Mouse (Mus musculus) forebrain, embryonic 16.5 days (tissue): ENCODE measurements at regions not wholly inside any gene's neighbourhood (a gene's known extent, or its start where the extent isn't known, plus 50 kb on each side); places are given as distances from the start of the nearest gene placed in this dataset.

Experiments
- ATAC-seq: fragments of 200-750 bp; cut with Nextera tagmentation; 2 replicates; pipeline ENCODE4 v1.8.0; 2017; ENCODE audit warnings: mild to moderate bottlenecking, moderate library complexity
- H3K27ac ChIP-seq: fragments of 300-500 bp; sonication (generic); 2 replicates; pipeline ENCODE4 v1.5.1; 2014; ENCODE audit warnings: low read length, control low read depth
- H3K27me3 ChIP-seq: fragments of 300-500 bp; sonication (generic); replicated peaks from 2 replicates; pipeline ENCODE4 v1.6.1; 2014; ENCODE audit warnings: low read length; ENCODE audit not compliant: control insufficient read depth, insufficient read depth
- H3K36me3 ChIP-seq: fragments of 300-500 bp; sonication (generic); 2 replicates; pipeline ENCODE4 v1.6.1; 2014; ENCODE audit not compliant: control insufficient read depth, insufficient read depth
- H3K4me1 ChIP-seq: fragments of 300-500 bp; sonication (generic); replicated peaks from 2 replicates; pipeline ENCODE4 v1.6.1; 2014; ENCODE audit warnings: low read length; ENCODE audit not compliant: control insufficient read depth, insufficient read depth
- H3K4me2 ChIP-seq: fragments of 300-500 bp; sonication (generic); 2 replicates; pipeline ENCODE4 v1.6.1; 2014; ENCODE audit warnings: mild to moderate bottlenecking, low read length, control low read depth
- H3K4me3 ChIP-seq: fragments of 300-500 bp; sonication (generic); replicated peaks from 2 replicates; pipeline ENCODE4 v1.5.1; 2014; ENCODE audit warnings: mild to moderate bottlenecking, low read length, control low read depth
- H3K9ac ChIP-seq: fragments of 300-500 bp; sonication (generic); replicated peaks from 2 replicates; pipeline ENCODE4 v1.6.1; 2014; ENCODE audit warnings: low read depth, low read length, control low read depth
- H3K9me3 ChIP-seq: fragments of 300-500 bp; sonication (generic); 2 replicates; pipeline ENCODE4 v1.6.1; 2016; ENCODE audit warnings: low read length; ENCODE audit not compliant: control insufficient read depth
- WGBS: fragments of 180-500 bp; shearing (Covaris S2); extraction: QIAGEN DNeasy Blood & Tissue Kit; methylation state at CpG from one replicate; pipeline ENCODE4 v1.1.7; 2014; 5-methylcytosine and 5-hydroxymethylcytosine counted together

- Histone ChIP-seq H3K4me3 (no peak overlapping the region), H3K36me3 (no peaks in the 10 kb centered on the region), H3K27ac (no peak overlapping the region), H3K9me3 (no peaks in the 10 kb centered on the region), H3K4me1 (no peaks in the 10 kb centered on the region), H3K9ac (no peak overlapping the region), H3K27me3 (no peaks in the 10 kb centered on the region), H3K4me2 (no peak overlapping the region)
- ATAC-seq: no peak
- 92% methylated on average over 3 of the region's 3 CpGs for WGBS
Observed at GRCm38 (mm10) chr10:117579210-117579609, 50.1 kb upstream of the Cpm start.

- H3K27me3 ChIP-seq: no peaks in the 10 kb centered on the region
- no peak overlapping the region for H3K9ac ChIP-seq
- H3K9me3 ChIP-seq: no peaks in the 10 kb centered on the region
- no peaks in the 10 kb centered on the region for H3K36me3 ChIP-seq
- no peak overlapping the region for H3K4me3 ChIP-seq
- no peaks in the 10 kb centered on the region for H3K4me1 ChIP-seq
- ATAC-seq: no peak
- no peak overlapping the region for H3K27ac ChIP-seq
- 86% methylated on average over 4 of the region's 4 CpGs for WGBS
- H3K4me2 ChIP-seq: no peak overlapping the region
Observed at GRCm38 (mm10) chr10:117578696-117579146, 50.6 kb upstream of the Cpm start.

GRCm38 (mm10) chr10:117577970-117578695 lies 51.2 kb upstream of the Cpm start:
- no peak overlapping the region for H3K27ac ChIP-seq
- ATAC-seq: no peak
- H3K27me3 ChIP-seq: no peaks in the 10 kb centered on the region
- no peaks in the 10 kb centered on the region for H3K9me3 ChIP-seq
- H3K4me2 ChIP-seq: no peak overlapping the region
- no peaks in the 10 kb centered on the region for H3K36me3 ChIP-seq
- WGBS: 91% methylated on average over 4 of the region's 4 CpGs
- no peaks in the 10 kb centered on the region for H3K4me1 ChIP-seq
- no peak overlapping the region for H3K4me3 ChIP-seq
- H3K9ac ChIP-seq: no peak overlapping the region

- no peak for ATAC-seq
- H3K4me1 ChIP-seq: peaks cover under 1% of the 10 kb centered on the region; the same call in 1 of the 2 replicates
- H3K27ac ChIP-seq: no peak overlapping the region
- no peaks in the 10 kb centered on the region for H3K9me3 ChIP-seq
- peaks cover 5% of the 10 kb centered on the region for H3K27me3 ChIP-seq
- no peak overlapping the region for H3K9ac ChIP-seq
- H3K36me3 ChIP-seq: no peaks in the 10 kb centered on the region
- WGBS: 90% methylated on average over 8 of the region's 8 CpGs
- no peak overlapping the region for H3K4me3 ChIP-seq
- H3K4me2 ChIP-seq: no peak overlapping the region
Observed at GRCm38 (mm10) chr10:117576881-117577730, 52.2 kb upstream of the Cpm start.

DNA sequence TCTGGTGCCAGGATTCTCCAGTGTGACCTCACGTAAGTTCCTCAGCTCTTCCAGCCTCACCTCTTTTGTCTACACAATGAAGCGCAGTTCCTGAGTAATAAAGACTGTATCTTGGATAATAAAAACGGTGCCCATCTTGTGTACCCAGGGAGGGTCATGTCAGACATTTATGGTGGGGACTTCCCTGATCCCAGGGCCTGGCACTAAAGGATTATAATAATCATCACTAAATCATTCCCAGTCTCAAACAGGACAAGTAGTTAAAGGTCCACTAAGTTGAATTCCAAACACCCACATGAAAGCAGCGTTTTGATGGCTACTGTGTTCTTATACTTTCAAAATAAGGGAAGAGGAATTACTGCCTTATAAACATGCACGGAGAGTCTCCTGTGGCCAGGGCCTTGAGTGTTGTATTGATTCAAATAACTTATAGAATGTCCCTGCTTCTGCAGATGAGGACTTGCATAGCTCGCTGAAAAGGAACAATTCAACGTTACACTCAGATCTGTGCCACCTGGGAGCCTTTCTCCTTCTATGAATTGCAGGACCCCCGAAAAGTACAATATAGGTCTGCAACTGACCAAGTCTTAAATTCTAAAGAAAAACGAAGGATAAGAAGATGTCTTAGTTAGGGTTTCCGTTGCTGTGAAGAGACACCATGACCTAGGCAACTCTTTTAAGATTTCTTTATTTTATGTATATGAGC lies 53.0 kb upstream of the Cpm start:
- Histone ChIP-seq H3K27me3 (peaks cover 8% of the 10 kb centered on the region), H3K27ac (no peak overlapping the region), H3K9me3 (no peaks in the 10 kb centered on the region), H3K36me3 (no peaks in the 10 kb centered on the region), H3K4me1 (peaks cover 8% of the 10 kb centered on the region), H3K4me2 (no peak overlapping the region), H3K9ac (no peak overlapping the region), H3K4me3 (no peak overlapping the region)
- ATAC-seq: no peak
- WGBS: 89% methylated on average over 10 of the region's 10 CpGs

DNA sequence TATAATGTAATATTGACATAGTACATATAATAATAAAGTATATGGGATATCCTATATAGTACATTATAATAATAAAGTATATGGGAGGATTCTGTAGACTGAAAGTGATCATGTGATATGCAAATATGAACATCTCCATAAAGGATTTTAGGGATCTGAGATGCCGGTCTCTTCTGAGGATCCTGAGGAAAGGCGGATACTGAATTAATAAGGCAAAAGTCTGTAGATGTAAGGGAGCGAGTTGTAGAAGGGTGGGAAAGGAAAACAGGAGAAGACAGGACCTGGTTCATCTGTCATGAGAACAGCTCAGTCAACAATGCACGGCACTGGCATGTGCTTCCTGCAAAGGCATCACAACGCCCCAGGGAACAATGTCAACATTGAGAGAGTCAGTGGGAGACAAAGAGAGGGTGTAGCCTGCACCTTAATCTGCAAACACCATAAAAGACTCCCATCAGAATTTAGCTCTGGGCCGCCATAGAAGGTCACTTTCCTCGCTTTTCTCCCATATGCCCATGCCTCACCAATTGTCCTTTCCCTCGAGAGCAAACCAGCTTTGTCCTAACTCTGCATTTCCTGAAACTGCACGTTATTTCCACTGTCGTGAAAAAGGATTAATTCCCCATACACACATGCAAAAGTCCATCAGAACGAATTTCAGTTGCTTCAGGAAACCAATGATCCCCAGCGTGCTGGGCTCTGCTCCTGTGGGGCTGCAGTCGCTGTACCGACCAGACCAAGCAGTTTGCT lies 53.7 kb upstream of the Cpm start:
- no peaks in the 10 kb centered on the region for H3K9me3 ChIP-seq
- H3K36me3 ChIP-seq: no peaks in the 10 kb centered on the region
- peaks cover 12% of the 10 kb centered on the region for H3K4me1 ChIP-seq
- no peak overlapping the region for H3K4me3 ChIP-seq
- no peak overlapping the region for H3K9ac ChIP-seq
- H3K4me2 ChIP-seq: no peak overlapping the region
- no peak for ATAC-seq
- WGBS: 60% methylated on average over 14 of the region's 14 CpGs
- no peak overlapping the region for H3K27ac ChIP-seq
- peaks cover 8% of the 10 kb centered on the region for H3K27me3 ChIP-seq

- peaks cover 12% of the 10 kb centered on the region for H3K4me1 ChIP-seq
- H3K4me2 ChIP-seq: no peak overlapping the region
- H3K4me3 ChIP-seq: no peak overlapping the region
- no peak overlapping the region for H3K27ac ChIP-seq
- no peak overlapping the region for H3K9ac ChIP-seq
- peaks cover 8% of the 10 kb centered on the region for H3K27me3 ChIP-seq
- H3K9me3 ChIP-seq: no peaks in the 10 kb centered on the region
- H3K36me3 ChIP-seq: no peaks in the 10 kb centered on the region
- WGBS: 89% methylated on average over 3 of the region's 3 CpGs
- no peak for ATAC-seq
Observed at GRCm38 (mm10) chr10:117574915-117575314, 54.4 kb upstream of the Cpm start.

DNA sequence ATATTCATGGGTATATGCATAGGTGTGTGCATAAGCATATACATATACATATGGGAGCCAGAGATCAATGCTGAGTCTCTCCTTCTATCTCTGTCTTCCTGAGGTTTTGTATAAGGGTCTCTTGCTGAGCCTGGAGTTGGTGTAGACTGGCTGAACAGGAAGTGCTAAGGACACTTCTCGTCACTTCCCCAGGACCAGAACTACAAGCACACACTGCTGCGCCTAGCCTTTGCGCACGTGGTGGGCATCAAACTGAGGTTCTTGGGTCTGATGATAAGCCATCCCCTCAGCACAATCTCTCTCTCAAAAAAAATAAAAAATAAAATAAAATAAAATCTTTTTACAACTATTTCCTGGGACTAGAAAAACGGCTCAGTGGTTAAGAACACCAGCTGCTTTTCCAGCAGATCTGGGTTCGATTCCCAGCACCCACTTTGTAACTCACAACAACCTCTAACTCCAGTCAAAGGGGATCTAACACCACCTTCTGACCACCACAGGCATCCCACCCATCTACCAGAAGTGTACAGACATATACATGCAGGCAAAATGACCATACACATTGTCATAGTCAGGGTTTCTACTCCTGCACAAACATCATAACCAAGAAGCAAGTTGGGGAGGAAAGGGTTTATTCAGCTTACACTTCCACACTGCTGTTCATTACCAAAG lies 55.1 kb upstream of the Cpm start:
- H3K9me3 ChIP-seq: no peaks in the 10 kb centered on the region
- H3K27ac ChIP-seq: no peak overlapping the region
- no peak overlapping the region for H3K9ac ChIP-seq
- no peak for ATAC-seq
- no peak overlapping the region for H3K4me2 ChIP-seq
- no peak overlapping the region for H3K4me3 ChIP-seq
- no peaks in the 10 kb centered on the region for H3K36me3 ChIP-seq
- 93% methylated on average over 6 of the region's 6 CpGs for WGBS
- H3K4me1 ChIP-seq: peaks cover 12% of the 10 kb centered on the region
- peaks cover 11% of the 10 kb centered on the region for H3K27me3 ChIP-seq
